Mouse (Mus musculus) lung, embryonic 16.5 days (tissue): ENCODE data around the gene Krt28. TPM values are rescaled to one million over a fixed set of nuclear protein-coding genes. Genes with fewer than 3 reads are reported as not detected.

Experiments
- ATAC-seq: fragments of 200-750 bp; cut with Nextera tagmentation; 2 replicates; pipeline ENCODE4 v1.8.0; 2017; ENCODE audit warnings: low read depth, mild to moderate bottlenecking, moderate library complexity
- H3K27ac ChIP-seq: fragments of 300-500 bp; sonication (generic); 2 replicates; pipeline ENCODE4 v1.5.1; 2014; ENCODE audit warnings: mild to moderate bottlenecking, control low read depth, low read length
- H3K27me3 ChIP-seq: fragments of 300-500 bp; sonication (generic); 2 replicates; pipeline ENCODE4 v1.6.1; 2014; ENCODE audit warnings: low read depth, low read length, mixed read lengths; ENCODE audit not compliant: control insufficient read depth, insufficient read depth
- H3K36me3 ChIP-seq: fragments of 300-500 bp; sonication (generic); 2 replicates; pipeline ENCODE4 v1.6.1; 2014; ENCODE audit warnings: low read length; ENCODE audit not compliant: control insufficient read depth, insufficient read depth
- H3K4me1 ChIP-seq: fragments of 300-500 bp; sonication (generic); replicated peaks from 2 replicates; pipeline ENCODE4 v1.6.1; 2014; ENCODE audit warnings: low read length, mixed read lengths; ENCODE audit not compliant: control insufficient read depth, insufficient read depth
- H3K4me2 ChIP-seq: fragments of 300-500 bp; sonication (generic); 2 replicates; pipeline ENCODE4 v1.6.1; 2014; ENCODE audit warnings: low read depth, low read length, control low read depth
- H3K4me3 ChIP-seq: fragments of 300-500 bp; sonication (generic); 2 replicates; pipeline ENCODE4 v1.5.1; 2014; ENCODE audit warnings: mild to moderate bottlenecking, low read length, control low read depth
- H3K9ac ChIP-seq: fragments of 300-500 bp; sonication (generic); 2 replicates; pipeline ENCODE4 v1.6.1; 2014; ENCODE audit warnings: low read length, control low read depth
- H3K9me3 ChIP-seq: fragments of 300-500 bp; sonication (generic); 2 replicates; pipeline ENCODE4 v1.6.1; 2016; ENCODE audit warnings: low read length; ENCODE audit not compliant: control insufficient read depth
- WGBS: fragments of 180-500 bp; shearing (Covaris S2); extraction: QIAGEN DNeasy Blood & Tissue Kit; methylation state at CpG from one replicate; pipeline ENCODE4 v1.1.7; 2014; 5-methylcytosine and 5-hydroxymethylcytosine counted together
- polyA plus RNA-seq: library from polyadenylated mRNA; unstranded; fragments of >200 nt; fragmentation: Nextera tagmentation; extraction: Ambion mirVana; gene quantifications from 2 replicates; pipeline ENCODE4 v1.2.1, GENCODE M21; 2015

The Krt28 gene
- polyA plus RNA-seq, 1 experiment from 2014 or later, result 0.21 TPM

DNA sequence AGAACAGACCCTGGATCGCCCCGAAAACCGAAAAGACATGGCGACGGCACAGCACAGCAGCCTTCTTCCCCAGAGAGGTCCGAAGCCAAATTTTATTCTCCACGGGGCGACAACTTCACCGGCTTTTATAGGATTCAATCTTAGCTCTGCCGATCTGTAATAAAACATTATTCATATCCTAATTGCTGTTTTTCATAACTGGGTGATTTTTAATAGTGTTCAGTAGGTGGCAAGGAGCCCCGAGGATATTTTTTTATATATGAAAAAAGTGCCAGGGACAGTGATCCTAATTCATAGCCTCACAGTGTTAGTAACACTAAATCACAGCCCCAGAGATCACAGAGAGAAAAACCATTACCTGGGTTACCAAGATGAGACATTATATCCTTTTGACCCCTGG, 36.8 kb downstream of the Krt28 start, which contains the start of gene Krt26:
Gene Krt26 (minus strand): TSS at position 101 of the 400 bp plus-strand sequence.
- no peaks in the 10 kb centered on the region for H3K4me1 ChIP-seq
- H3K9me3 ChIP-seq, result no peaks in the 10 kb centered on the region
- H3K4me2 ChIP-seq, result no peak within 1 kb of the TSS
- 90% methylated on average over 11 of the region's 11 CpGs for WGBS
- no peaks in the 10 kb centered on the region for H3K27me3 ChIP-seq
- no peak within 1 kb of the TSS for H3K27ac ChIP-seq
- H3K9ac ChIP-seq, result no peak within 1 kb of the TSS
- no peak for ATAC-seq
- no peaks in the 10 kb centered on the region for H3K36me3 ChIP-seq
- no peak within 1 kb of the TSS for H3K4me3 ChIP-seq

DNA sequence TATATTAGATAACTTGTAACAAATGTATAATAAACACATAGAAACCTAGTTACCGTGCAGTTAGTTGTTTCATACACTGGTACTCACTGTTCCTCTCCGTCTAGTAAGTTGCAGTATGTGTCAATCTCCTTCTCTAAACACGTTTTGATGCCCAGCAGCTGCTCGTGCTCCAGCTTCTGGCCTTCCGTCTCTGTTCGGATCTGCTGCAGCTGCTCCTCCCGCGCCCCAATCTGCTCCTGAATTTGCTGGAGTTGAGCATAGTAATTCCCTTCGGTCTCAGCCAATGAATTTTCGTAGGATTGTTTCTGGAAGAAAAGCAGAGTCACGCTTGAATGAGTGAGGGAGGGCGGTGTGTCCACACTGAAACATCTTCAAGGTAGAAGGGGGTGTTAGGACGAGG, 41.3 kb downstream of the Krt28 start:
- no peaks in the 10 kb centered on the region for H3K4me1 ChIP-seq
- no peak overlapping the region for H3K27ac ChIP-seq
- H3K27me3 ChIP-seq, result no peaks in the 10 kb centered on the region
- 54% methylated on average over 13 of the region's 13 CpGs for WGBS
- H3K9me3 ChIP-seq, result no peaks in the 10 kb centered on the region
- H3K36me3 ChIP-seq, result no peaks in the 10 kb centered on the region
- ATAC-seq, result no peak
- H3K4me2 ChIP-seq, result no peak overlapping the region
- H3K4me3 ChIP-seq, result no peak overlapping the region
- H3K9ac ChIP-seq, result no peak overlapping the region

DNA sequence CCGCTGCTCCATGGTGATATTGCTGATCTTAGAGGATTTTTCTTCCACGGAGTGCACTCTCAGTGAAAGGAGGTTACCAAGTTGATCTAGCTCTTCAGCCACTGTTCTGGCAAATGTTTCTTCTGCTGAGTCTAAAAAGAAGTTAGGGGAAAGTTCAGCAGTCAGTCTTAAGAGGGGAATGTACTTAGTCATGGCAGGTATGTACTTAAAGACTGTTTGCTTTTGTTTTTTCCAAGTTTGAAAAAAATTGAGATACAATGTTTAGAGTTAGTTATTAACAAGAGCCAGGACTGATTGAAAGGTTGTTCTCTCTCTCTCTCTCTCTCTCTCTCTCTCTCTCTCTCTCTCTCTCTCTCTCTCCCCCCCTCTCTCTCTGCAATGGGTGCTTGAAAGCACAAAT, 45.0 kb downstream of the Krt28 start:
- Histone ChIP-seq H3K4me2 (no peak overlapping the region), H3K4me1 (no peaks in the 10 kb centered on the region), H3K9ac (no peak overlapping the region), H3K27ac (no peak overlapping the region), H3K27me3 (no peaks in the 10 kb centered on the region), H3K4me3 (no peak overlapping the region), H3K9me3 (no peaks in the 10 kb centered on the region), H3K36me3 (no peaks in the 10 kb centered on the region)
- no peak for ATAC-seq
- WGBS, result 43% methylated on average over 2 of the region's 2 CpGs

DNA sequence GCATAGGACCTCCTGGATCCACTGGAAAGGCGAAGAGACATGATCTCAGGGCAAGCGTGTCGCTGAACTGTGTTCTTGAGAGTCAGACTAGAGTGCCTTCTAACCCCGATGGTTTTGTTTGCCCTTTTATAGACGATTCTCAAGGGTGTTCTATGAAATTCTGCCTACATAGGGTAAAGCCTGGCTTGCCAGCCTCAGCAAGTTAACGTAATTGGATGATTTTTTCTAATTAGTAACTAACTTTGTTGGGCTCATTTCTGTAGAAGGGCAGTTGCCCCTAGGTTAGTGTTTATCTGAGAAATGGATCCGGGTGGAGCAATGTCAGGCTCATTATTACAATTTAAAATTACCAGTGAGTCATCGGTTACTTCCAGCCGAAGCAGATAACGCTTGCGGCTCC, 51.9 kb downstream of the Krt28 start, which contains the start of gene Krt25:
Gene Krt25 (minus strand): TSS at position 101 of the 400 bp plus-strand sequence.
- no peak within 1 kb of the TSS for H3K27ac ChIP-seq
- H3K9ac ChIP-seq, result no peak within 1 kb of the TSS
- no peaks in the 10 kb centered on the region for H3K9me3 ChIP-seq
- no peak for ATAC-seq
- 84% methylated on average over 11 of the region's 11 CpGs for WGBS
- no peaks in the 10 kb centered on the region for H3K36me3 ChIP-seq
- no peak within 1 kb of the TSS for H3K4me2 ChIP-seq
- no peaks in the 10 kb centered on the region for H3K4me1 ChIP-seq
- no peaks in the 10 kb centered on the region for H3K27me3 ChIP-seq
- H3K4me3 ChIP-seq, result no peak within 1 kb of the TSS

DNA sequence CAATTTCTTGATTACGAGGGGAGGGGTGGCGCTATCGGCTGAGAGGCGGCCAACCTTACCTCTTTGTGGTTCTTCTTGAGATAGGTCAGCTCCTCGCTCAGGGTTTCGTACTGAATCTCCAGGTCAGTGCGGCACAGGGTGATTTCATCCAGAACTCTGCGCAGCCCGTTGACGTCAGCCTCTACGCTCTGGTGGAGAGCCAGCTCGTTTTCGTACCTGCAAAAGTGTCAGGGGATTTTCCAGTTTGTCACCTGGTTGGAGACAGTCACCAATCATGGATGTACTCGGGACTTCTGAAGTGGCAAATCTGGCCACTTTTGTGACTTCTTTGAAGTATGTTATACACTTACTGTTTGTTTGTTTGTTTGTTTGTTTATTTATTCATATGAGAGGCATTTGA, 53.6 kb downstream of the Krt28 start:
- WGBS, result 84% methylated on average over 14 of the region's 14 CpGs
- H3K36me3 ChIP-seq, result no peaks in the 10 kb centered on the region
- no peak overlapping the region for H3K9ac ChIP-seq
- ATAC-seq, result no peak
- no peaks in the 10 kb centered on the region for H3K27me3 ChIP-seq
- no peak overlapping the region for H3K4me3 ChIP-seq
- no peaks in the 10 kb centered on the region for H3K4me1 ChIP-seq
- H3K4me2 ChIP-seq, result no peak overlapping the region
- H3K9me3 ChIP-seq, result no peaks in the 10 kb centered on the region
- H3K27ac ChIP-seq, result no peak overlapping the region

DNA sequence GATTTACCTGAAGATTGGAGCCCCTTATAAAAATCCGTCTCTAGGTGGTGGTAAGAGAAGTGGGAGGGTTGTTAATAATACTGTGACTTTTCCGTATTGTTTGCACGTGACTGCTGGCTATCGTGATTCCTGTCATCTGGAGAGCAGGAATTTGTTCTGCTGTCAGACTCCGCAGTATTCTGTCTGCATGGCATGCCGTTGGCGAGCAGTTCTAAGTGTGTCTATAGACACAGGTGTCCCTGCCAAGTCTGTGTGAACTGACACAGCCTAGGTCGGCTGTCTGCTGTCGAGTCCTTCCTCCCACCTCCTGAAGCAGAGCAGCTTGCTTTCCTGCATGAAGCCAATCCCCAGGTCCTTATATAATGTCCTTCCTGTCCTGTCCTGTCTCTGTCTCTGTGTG, 55.6 kb downstream of the Krt28 start:
- H3K27me3 ChIP-seq, result no peaks in the 10 kb centered on the region
- H3K9me3 ChIP-seq, result no peaks in the 10 kb centered on the region
- no peak overlapping the region for H3K9ac ChIP-seq
- no peak overlapping the region for H3K4me3 ChIP-seq
- no peaks in the 10 kb centered on the region for H3K4me1 ChIP-seq
- 29% methylated on average over 9 of the region's 9 CpGs for WGBS
- no peaks in the 10 kb centered on the region for H3K36me3 ChIP-seq
- no peak overlapping the region for H3K4me2 ChIP-seq
- H3K27ac ChIP-seq, result no peak overlapping the region
- no peak for ATAC-seq

DNA sequence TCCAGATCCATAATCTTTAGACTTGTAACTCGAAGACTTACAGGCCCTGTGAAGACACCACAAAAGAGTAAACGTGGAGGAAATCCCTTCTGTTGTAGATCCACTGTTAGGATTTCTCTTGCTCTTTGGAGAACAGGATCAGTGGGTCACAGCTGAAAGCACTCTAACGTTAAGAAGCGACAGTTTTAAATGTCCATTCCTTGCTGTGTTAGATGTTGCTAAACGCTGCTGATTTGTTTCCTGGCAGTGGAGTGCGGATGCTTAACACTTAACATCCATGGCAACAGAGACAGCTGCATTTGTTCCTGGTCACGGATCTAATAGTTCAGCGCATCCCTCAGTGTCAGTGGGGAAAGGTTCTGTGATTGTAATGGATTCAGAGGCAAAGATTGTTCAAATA, 58.2 kb downstream of the Krt28 start:
- Histone ChIP-seq H3K4me1 (no peaks in the 10 kb centered on the region), H3K4me2 (no peak overlapping the region), H3K27ac (no peak overlapping the region), H3K27me3 (no peaks in the 10 kb centered on the region), H3K9ac (no peak overlapping the region), H3K4me3 (no peak overlapping the region), H3K9me3 (no peaks in the 10 kb centered on the region), H3K36me3 (no peaks in the 10 kb centered on the region)
- no peak for ATAC-seq
- WGBS, result 47% methylated on average over 8 of the region's 8 CpGs

Other genes with a start within 250 kb of the Krt28 start
- gene Ccr7, start 219.8 kb downstream of the Krt28 start, polyA plus RNA-seq, result 0.18 and 0.20 TPM in 2 replicates
- 199 and 235 TPM in 2 replicates for gene Smarce1, start 143.9 kb downstream of the Krt28 start, polyA plus RNA-seq
- gene Krt222, start 130.8 kb downstream of the Krt28 start, polyA plus RNA-seq, result 0.29 and 0.94 TPM in 2 replicates
- not detected in 2 replicates for gene Krt24, start 89.6 kb downstream of the Krt28 start, polyA plus RNA-seq
- not detected in 2 replicates for gene Krt25, start 52.0 kb downstream of the Krt28 start, polyA plus RNA-seq
- not detected in 2 replicates for gene Krt26, start 36.9 kb downstream of the Krt28 start, polyA plus RNA-seq
- gene Krt27, start 23.8 kb downstream of the Krt28 start, polyA plus RNA-seq, result not detected in 2 replicates
- gene Krt10, start 14.5 kb upstream of the Krt28 start, polyA plus RNA-seq, result 21.6 and 23.2 TPM in 2 replicates
- not detected in 2 replicates for gene Krt12, start 47.4 kb upstream of the Krt28 start, polyA plus RNA-seq
- 0.30 and 0.96 TPM in 2 replicates for gene Krt20, start 63.2 kb upstream of the Krt28 start, polyA plus RNA-seq
- 4.9 and 5.4 TPM in 2 replicates for gene Krt23, start 118.2 kb upstream of the Krt28 start, polyA plus RNA-seq
- gene Krt39, start 146.4 kb upstream of the Krt28 start, polyA plus RNA-seq, result not detected in 2 replicates
- gene Krt40, start 168.3 kb upstream of the Krt28 start, polyA plus RNA-seq, result not detected in 2 replicates
- gene Krtap3-3, start 176.0 kb upstream of the Krt28 start, polyA plus RNA-seq, result not detected in 2 replicates
- gene Krtap3-2, start 181.9 kb upstream of the Krt28 start, polyA plus RNA-seq, result not detected in 2 replicates
- gene Gm11939, start 184.6 kb upstream of the Krt28 start, polyA plus RNA-seq, result not detected in 2 replicates
- not detected in 2 replicates for gene Krtap3-1, start 191.7 kb upstream of the Krt28 start, polyA plus RNA-seq
- not detected in 2 replicates for gene Krtap1-5, start 206.1 kb upstream of the Krt28 start, polyA plus RNA-seq
- not detected in 2 replicates for gene Krtap1-4, start 208.8 kb upstream of the Krt28 start, polyA plus RNA-seq
- gene Krtap1-3, start 216.4 kb upstream of the Krt28 start, polyA plus RNA-seq, result not detected in 2 replicates
- gene Krtap9-3, start 223.2 kb upstream of the Krt28 start, polyA plus RNA-seq, result not detected in 2 replicates
- gene Gm11938, start 228.4 kb upstream of the Krt28 start, polyA plus RNA-seq, result not detected in 2 replicates
- gene Gm11937, start 235.3 kb upstream of the Krt28 start, polyA plus RNA-seq, result not detected in 2 replicates
- gene Krtap2-4, start 239.9 kb upstream of the Krt28 start, polyA plus RNA-seq, result not detected in 2 replicates
- not detected in 2 replicates for gene Gm11562, start 245.5 kb upstream of the Krt28 start, polyA plus RNA-seq